Mouse (Mus musculus) C2C12 (cell line): ENCODE measurements around the gene Crb3. TPM values are rescaled to one million over a fixed set of nuclear protein-coding genes. Genes with fewer than 3 reads are reported as not detected.

Source experiments
- H3K27me3 ChIP-seq: one replicate; pipeline ENCODE4 v1.6.1; 2011; ENCODE audit not compliant: control insufficient read depth, insufficient read depth, insufficient read length
- H3K36me3 ChIP-seq: one replicate; pipeline ENCODE4 v1.6.1; 2011; ENCODE audit not compliant: control insufficient read depth, insufficient read depth
- H3K4me3 ChIP-seq: one replicate; pipeline ENCODE4 v1.5.1; 2011; ENCODE audit warnings: mild to moderate bottlenecking, control low read depth; ENCODE audit not compliant: poor library complexity, insufficient read depth, severe bottlenecking
- H3K79me2 ChIP-seq: one replicate; pipeline ENCODE4 v1.6.1; 2011; ENCODE audit not compliant: control insufficient read depth, insufficient read depth
- H3K79me3 ChIP-seq: one replicate; pipeline ENCODE4 v1.6.1; 2011; ENCODE audit warnings: low read depth, control low read depth
- H3ac ChIP-seq: one replicate; pipeline ENCODE3; 2011; ENCODE audit warnings: low read depth; ENCODE audit not compliant: control insufficient read depth, insufficient read length
- CEBPB ChIP-seq: IDR thresholded peaks from one replicate; pipeline ENCODE4 v1.6.1; 2011; ENCODE audit warnings: low read depth, mild to moderate bottlenecking, control low read depth, moderate library complexity
- CTCF ChIP-seq: IDR thresholded peaks from one replicate; pipeline ENCODE4 v1.5.1; 2011; ENCODE audit not compliant: control insufficient read depth, insufficient read depth, insufficient read length
- FOSL1 ChIP-seq: IDR thresholded peaks from one replicate; pipeline ENCODE4 v1.8.0; 2011; ENCODE audit warnings: mild to moderate bottlenecking, low read length; ENCODE audit not compliant: poor library complexity, insufficient read depth, severe bottlenecking
- MAX ChIP-seq: IDR thresholded peaks from one replicate; pipeline ENCODE4 v1.6.1; 2011; ENCODE audit warnings: mild to moderate bottlenecking, control low read depth
- MYOD1 ChIP-seq: IDR thresholded peaks from one replicate; pipeline ENCODE4 v1.6.1; 2011; ENCODE audit warnings: low read depth; ENCODE audit not compliant: control insufficient read depth, insufficient read length
- MYOG ChIP-seq: IDR thresholded peaks from one replicate; pipeline ENCODE4 v1.6.1; 2011; ENCODE audit not compliant: control insufficient read depth, insufficient read length; ENCODE audit errors: extremely low read depth
- USF1 ChIP-seq: IDR thresholded peaks from one replicate; pipeline ENCODE4 v1.6.1; 2011; ENCODE audit warnings: low read depth, mild to moderate bottlenecking, control low read depth, moderate library complexity
- polyA plus RNA-seq: library from polyadenylated mRNA; unstranded; fragments of >200 nt; fragmentation: generic; extraction: Trizol; gene quantifications from one replicate; pipeline ENCODE4 v1.2.1, GENCODE M21; 2012; ENCODE audit warnings: missing spikeins

Gene Crb3
- polyA plus RNA-seq, 1 experiment = not detected

- Histone ChIP-seq H3K4me3 (no peak overlapping the region), H3K27me3 (peaks cover 60% of the 10 kb centered on the region)
- TF ChIP-seq USF1 (no peak), FOSL1 (no peak), CEBPB (no peak), MAX (no peak), MYOD1 (no peak), CTCF (no peak), MYOG (no peak)
Observed at GRCm38 (mm10) chr17:57070272-57070671, 11.4 kb downstream of the Crb3 start.

GRCm38 (mm10) chr17:57070699-57071098 lies 11.8 kb downstream of the Crb3 start:
- Histone ChIP-seq H3K27me3 (peaks cover 59% of the 10 kb centered on the region), H3K36me3 (no peaks in the 10 kb centered on the region), H3K4me3 (no peak overlapping the region), H3K79me2 (no peaks in the 10 kb centered on the region), H3ac (no peak overlapping the region), H3K79me3 (no peaks in the 10 kb centered on the region)
- TF ChIP-seq USF1 (no peak), CEBPB (no peak), MYOD1 (no peak), MAX (no peak), MYOG (no peak), FOSL1 (no peak), CTCF (no peak)

More at GRCm38 (mm10) chr17:57070272-57070671, 11.4 kb downstream of the Crb3 start:
- Histone ChIP-seq H3K79me3 (no peaks in the 10 kb centered on the region), H3K36me3 (no peaks in the 10 kb centered on the region), H3K79me2 (no peaks in the 10 kb centered on the region), H3ac (no peak overlapping the region)

GRCm38 (mm10) chr17:57076916-57077315 lies 18.0 kb downstream of the Crb3 start:
- H3K79me3 ChIP-seq = no peaks in the 10 kb centered on the region
- peaks cover 51% of the 10 kb centered on the region for H3K27me3 ChIP-seq
- no peaks in the 10 kb centered on the region for H3K79me2 ChIP-seq
- no peak overlapping the region for H3K4me3 ChIP-seq
- H3ac ChIP-seq = no peak overlapping the region
- H3K36me3 ChIP-seq = no peaks in the 10 kb centered on the region
- TF ChIP-seq MAX (no peak), MYOD1 (no peak), FOSL1 (no peak), USF1 (no peak), CTCF (no peak), MYOG (no peak), CEBPB (no peak)

DNA sequence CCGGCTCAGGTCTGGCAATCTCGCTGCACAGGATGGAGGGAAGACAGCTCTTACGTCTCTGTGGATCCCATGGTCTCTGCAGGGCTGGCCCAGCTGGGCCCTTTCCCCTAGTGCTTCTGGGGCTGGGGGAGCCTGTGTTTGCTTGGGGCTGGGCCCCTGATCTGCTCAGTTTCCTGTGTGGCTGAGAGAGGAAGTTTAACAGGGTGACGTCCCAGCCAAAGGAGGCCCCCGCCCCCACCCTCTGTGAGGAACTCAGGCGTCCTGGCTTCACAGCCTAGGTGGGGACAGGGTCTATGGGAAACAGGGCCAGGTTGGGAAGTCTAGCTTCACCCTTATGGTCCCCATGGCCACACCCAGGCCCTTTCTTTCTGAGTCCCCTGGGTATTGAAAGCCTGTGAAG lies 19.4 kb downstream of the Crb3 start, which contains the start of gene Dennd1c:
Gene Dennd1c, minus strand, starts transcription at position 179 of the 400 bp plus-strand sequence.
- Histone ChIP-seq H3K27me3 (peaks cover 51% of the 10 kb centered on the region), H3K79me2 (no peaks in the 10 kb centered on the region), H3K4me3 (no peak within 1 kb of the TSS), H3K79me3 (no peaks in the 10 kb centered on the region), H3ac (no peak within 1 kb of the TSS), H3K36me3 (no peaks in the 10 kb centered on the region)
- no peak for TF ChIP-seq USF1
- no peak for TF ChIP-seq FOSL1
- TF ChIP-seq MYOG = no peak
- TF ChIP-seq CTCF = no peak
- TF ChIP-seq MYOD1 = no peak
- TF ChIP-seq MAX = no peak
- no peak for TF ChIP-seq CEBPB

- Histone ChIP-seq H3K79me2 (no peaks in the 10 kb centered on the region), H3K27me3 (peaks cover 51% of the 10 kb centered on the region), H3ac (no peak overlapping the region), H3K36me3 (no peaks in the 10 kb centered on the region), H3K79me3 (no peaks in the 10 kb centered on the region), H3K4me3 (no peak overlapping the region)
- TF ChIP-seq CTCF (no peak), MYOD1 (no peak), USF1 (no peak), MAX (no peak), MYOG (no peak), FOSL1 (no peak), CEBPB (no peak)
Observed at GRCm38 (mm10) chr17:57079919-57080318, 21.0 kb downstream of the Crb3 start.

- TF ChIP-seq USF1 = no peak
- no peak for TF ChIP-seq CTCF
- TF ChIP-seq MYOD1 = no peak
- no peak for TF ChIP-seq CEBPB
- no peak for TF ChIP-seq FOSL1
- no peak for TF ChIP-seq MYOG
- TF ChIP-seq MAX = no peak
- no peak overlapping the region for H3K4me3 ChIP-seq
- H3K79me3 ChIP-seq = no peaks in the 10 kb centered on the region
Observed at GRCm38 (mm10) chr17:57081234-57081842, 22.4 kb downstream of the Crb3 start.

More at GRCm38 (mm10) chr17:57081234-57081842, 22.4 kb downstream of the Crb3 start:
- Histone ChIP-seq H3ac (no peak overlapping the region), H3K36me3 (no peaks in the 10 kb centered on the region), H3K79me2 (no peaks in the 10 kb centered on the region), H3K27me3 (peaks cover 48% of the 10 kb centered on the region)
